Mouse (Mus musculus) cerebellum, adult 11-12 months (tissue): ENCODE data around the gene Npnt.

Experiments
- DNase-seq: peaks from one replicate; pipeline ENCODE4 v3.0.0; 2022

The Npnt gene

DNA sequence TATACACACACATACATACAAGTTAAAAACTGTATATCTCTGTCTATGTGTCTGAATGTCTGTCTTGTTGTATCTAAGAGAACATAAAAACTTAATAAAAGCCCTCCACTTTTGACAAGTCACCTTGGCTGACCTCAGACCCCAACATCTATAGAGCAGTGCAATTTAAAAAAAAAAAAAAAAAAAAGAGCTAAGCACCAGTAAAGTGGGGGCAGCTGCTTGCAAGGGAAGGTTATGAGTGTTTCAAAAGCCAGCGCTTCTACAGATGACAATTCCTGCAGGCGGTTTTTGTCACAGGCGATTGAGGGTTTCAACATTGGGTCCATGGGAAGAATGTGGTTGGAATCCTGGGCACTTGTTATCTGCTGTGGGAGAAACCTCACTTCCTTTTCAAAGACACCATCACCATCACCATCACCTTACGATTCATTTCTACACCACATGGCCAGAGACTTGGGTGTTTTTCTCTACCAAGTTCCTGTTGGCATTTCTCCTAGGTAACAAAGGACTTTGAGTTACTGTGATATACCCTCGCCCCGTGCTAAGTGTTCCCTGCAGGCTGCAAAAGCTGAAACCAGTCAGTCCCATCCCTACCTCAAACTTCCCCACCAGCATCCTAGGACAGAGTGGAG, 63.6 kb downstream of the Npnt start:
- DNase-seq: no peak

GRCm38 (mm10) chr3:132884459-132884858, 65.6 kb downstream of the Npnt start:
- DNase-seq: no peak

DNA sequence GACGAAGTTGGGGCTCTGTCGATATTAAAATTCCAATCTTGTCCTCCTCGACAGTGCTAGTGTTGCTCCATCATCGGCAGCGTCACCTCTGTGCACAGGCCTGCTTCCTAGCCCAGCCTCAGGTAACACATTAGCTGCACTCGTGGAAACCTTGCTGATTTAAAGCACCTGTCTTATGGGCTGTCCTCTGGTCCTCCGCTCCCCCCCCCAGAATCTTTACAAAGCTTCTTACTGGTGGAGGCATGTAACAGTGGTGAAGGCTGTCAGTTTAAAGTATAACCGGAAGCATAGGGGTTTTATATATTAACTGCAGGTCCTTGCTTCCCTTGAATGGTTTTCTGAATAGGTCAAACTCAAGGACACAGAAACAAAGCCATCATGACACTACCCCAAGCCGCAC, 66.8 kb downstream of the Npnt start:
- DNase-seq: no peak

DNA sequence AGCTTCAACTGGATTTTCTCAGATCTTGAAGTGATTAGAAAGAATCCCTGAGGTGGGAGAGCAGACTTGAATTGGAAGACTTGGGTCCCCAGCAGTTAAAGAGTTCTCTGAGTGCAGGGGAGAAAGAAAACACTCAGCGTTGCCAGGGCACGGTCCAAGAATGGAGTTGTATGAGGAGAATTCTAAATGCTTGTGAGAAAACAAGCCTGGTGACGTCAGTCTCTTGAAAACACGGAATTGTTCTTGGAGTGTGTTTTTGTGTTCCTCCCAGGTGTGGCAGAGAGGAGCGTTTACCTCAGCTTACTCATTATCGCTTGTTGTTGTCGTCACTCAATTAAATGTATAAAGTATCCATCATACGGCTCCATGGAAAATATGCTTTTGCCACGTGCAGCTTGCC, 69.3 kb downstream of the Npnt start:
- no peak for DNase-seq

GRCm38 (mm10) chr3:132880361-132880760, 69.7 kb downstream of the Npnt start:
- no peak for DNase-seq

- no peak for DNase-seq
These were observed 73.0 kb downstream of the Npnt start for GRCm38 (mm10) chr3:132876933-132877676.

DNA sequence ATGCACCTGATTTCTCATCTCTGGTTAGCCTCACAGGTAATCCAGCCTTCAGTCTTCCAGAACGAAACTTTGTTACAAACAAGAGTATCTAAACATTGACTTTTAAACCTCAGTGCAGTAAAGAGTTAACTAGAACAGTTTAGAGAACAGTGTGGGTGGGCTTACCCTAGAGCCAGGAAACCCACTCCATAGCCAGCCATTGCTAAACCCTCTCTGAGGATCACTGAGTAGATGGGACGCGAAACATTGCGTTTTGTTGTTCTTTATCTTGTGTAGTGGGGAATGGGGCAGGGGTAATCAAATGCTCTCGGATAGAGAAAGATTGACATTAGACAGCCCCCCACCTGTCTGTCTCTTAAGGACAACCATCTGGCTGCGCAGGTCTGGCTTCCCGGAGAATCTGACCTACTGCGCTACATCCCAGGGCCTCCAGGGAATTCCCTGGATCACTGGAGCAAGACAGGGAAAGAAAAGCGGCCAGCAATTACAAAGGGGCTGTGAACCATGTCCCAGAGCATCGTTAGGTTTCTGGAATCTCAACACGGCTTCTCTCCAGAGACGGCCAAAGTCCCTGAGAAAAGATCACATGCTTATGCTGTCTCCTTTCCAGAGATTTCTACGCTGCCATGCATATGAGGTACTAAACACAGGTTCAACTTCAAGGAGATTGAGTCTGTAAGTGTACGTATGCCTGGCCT, 73.9 kb downstream of the Npnt start:
- no peak for DNase-seq

DNA sequence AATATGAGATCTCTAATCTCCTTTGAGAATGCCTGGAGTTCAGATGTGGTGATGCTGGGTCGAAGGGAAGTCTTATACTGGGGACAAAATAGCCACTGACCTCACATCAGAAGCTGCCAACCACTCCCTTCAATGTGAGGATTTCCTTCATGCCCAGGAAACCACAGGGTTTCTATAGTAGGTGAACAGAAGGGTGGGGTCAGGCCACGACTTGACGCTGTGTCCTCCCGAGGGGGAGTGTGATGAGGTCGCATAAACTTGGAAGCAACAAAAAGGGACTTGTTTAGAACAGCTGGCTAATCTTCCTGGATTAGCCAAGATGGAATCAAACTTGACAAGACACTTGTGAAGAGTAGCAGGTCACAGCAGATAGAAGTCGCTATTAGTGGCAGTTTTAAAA, 76.8 kb downstream of the Npnt start:
- no peak for DNase-seq

GRCm38 (mm10) chr3:132871318-132871904, 78.7 kb downstream of the Npnt start:
- peak; percentile 8 for DNase-seq

DNA sequence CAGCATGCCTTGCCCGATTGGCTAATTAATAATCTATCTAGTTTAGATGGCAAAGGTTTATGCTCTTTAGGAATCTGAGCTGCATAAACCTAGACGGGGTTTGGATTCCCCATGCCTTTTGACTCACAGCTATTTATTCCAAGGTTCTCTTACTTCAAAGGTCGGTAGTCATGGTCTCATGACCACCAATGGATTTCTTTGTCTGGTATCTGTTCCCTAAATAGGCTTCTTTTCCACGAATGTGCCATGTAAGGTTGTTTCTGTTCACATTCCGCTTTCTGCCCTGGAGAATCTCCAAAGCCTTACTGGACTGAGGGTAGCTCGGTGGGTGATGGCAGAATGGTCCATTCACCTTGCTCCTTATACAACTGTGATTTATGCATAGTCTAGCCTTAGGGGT, 80.0 kb downstream of the Npnt start:
- DNase-seq: no peak

DNA sequence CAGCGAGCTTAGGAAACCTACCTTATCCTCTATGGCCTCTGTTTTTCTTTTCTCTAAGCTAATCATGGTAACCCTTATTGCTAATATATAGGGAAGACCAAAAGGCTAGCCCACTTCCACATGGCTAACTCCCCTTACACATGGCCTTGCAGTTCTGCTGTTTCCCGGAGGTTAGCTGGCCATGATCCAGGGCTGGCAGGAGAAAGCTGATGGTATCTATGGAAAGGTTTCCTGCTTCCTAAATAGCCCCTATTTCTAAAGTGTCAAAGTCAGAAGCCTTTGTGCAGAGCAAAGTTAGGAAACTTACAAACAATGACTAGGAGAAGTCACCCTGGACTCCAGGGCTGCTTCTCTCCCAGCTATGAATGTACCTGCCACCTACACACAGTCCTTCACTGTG, 81.3 kb downstream of the Npnt start:
- no peak for DNase-seq

DNA sequence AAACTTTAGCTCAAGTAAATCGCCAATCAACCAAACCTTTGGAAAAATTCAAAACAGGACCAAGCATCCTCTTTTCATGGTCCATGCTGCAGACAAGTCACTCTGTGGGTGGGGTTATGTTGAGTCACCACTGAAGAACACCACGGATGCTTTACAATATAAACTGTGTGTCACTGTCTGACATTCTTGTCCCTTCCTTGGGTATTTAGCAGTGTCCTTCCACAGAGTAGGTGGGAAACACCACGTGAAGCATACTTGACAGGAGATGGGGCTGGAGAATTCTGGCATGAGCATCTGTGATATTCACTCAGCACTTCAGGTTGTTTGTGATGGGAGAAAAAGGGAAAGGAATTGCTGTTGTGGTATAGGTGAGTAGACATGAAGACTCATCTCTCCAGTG, 83.1 kb downstream of the Npnt start:
- no peak for DNase-seq

DNA sequence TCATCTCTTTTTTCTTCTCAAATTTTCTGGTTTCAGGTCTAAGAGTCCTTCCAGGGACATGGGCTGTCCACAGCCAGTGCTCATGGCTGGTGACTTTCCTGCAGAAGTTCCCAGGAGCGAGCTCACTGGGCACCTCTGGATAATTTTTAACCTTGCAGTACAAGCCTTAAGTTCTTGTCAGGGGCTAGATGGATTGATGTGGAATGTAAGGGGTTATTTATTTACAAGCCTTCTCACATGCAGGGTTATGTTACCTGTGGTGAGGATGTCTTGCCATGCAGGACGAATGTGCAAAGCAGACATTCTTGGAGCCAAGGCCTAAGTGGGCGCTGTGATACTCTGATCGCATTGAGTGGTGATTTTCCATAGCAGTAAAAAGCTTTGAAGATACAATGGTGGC, 84.5 kb downstream of the Npnt start:
- no peak for DNase-seq

- no peak for DNase-seq
These were observed 85.1 kb downstream of the Npnt start for GRCm38 (mm10) chr3:132864986-132865385.

GRCm38 (mm10) chr3:132864329-132864919, 85.7 kb downstream of the Npnt start:
- DNase-seq: no peak

- no peak for DNase-seq
These were observed 86.2 kb downstream of the Npnt start for GRCm38 (mm10) chr3:132863843-132864242.

- DNase-seq: no peak
These were observed 89.3 kb downstream of the Npnt start for GRCm38 (mm10) chr3:132860796-132861195.

DNA sequence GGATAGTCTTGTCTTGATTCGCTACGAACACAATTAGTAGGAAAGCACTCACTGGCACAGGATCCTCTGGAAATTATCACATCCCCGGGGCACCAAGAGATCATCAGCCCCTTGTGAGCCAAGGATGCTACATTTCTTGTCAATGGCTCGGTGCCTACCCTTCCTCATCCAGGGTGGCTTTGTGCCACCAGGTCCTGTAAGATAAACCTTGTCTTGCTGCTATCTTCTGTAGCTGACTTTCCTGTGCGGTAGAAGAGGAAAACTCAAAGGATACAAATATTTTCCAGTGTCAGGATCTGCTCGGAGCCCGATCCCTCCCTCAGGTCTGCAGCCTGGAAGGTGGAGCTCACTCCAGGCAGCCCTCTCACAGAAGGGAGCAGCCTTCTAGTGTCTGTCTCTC, 90.5 kb downstream of the Npnt start:
- DNase-seq: no peak

- DNase-seq: no peak
These were observed 91.2 kb downstream of the Npnt start for GRCm38 (mm10) chr3:132858849-132859248.

GRCm38 (mm10) chr3:132856651-132857050, 93.4 kb downstream of the Npnt start:
- no peak for DNase-seq

DNA sequence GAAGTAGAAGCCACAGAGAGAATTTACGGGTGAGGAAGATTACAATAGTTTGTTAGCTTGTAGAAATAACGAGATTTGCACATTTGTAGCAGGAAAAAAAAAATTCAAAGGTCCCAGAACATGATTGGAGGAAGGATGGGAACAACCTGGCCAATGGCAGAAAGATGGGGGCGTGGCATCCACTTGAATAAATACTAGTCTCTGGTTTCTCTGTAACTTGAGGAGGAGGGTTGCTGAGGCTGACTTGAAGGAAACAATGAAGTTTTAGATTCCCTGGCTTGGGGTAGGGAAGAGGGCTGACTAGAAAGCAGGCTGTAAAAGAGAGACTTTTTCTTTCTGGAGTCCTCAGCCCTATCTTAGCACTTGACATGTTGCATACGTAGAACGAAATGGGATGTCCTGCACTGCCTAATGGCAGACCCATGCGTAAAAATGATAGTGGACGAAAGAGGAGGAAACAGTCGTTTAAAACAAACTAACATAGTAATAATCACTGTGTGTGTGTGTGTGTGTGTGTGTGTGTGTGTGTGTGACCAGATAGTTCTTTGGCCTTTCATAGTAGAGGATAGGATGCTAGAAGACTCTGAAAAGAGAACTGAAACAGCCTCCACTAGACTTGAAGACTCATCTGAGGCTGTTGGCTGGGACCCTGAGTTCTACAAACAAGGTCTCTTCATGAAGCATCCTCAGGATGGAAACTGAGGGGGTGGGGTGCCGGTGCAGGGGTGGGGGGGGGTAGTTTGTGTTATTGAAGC, 94.5 kb downstream of the Npnt start:
- DNase-seq: no peak

- DNase-seq: no peak
These were observed 95.8 kb downstream of the Npnt start for GRCm38 (mm10) chr3:132854271-132854670.
